Mouse (Mus musculus) intestine, embryonic 14.5 days (tissue): ENCODE measurements around the gene Egln1. TPM values are rescaled to one million over a fixed set of nuclear protein-coding genes. Genes with fewer than 3 reads are reported as not detected.

Experiments used
- ATAC-seq: fragments of 200-750 bp; cut with Nextera tagmentation; replicated peaks from 2 replicates; pipeline ENCODE4 v1.8.0; 2017; ENCODE audit warnings: low read depth, moderate number of reproducible peaks, moderate TSS enrichment, moderate library complexity; ENCODE audit not compliant: low FRiP score, low TSS enrichment
- DNase-seq: peaks from one replicate; pipeline ENCODE4 v3.0.0-alpha.2; 2018; ENCODE audit warnings: low spot score
- H3K27ac ChIP-seq: fragments of 300-500 bp; sonication (generic); 2 replicates; pipeline ENCODE4 v1.5.1; 2014; ENCODE audit warnings: low read depth, mild to moderate bottlenecking, control low read depth
- H3K27me3 ChIP-seq: fragments of 300-500 bp; sonication (generic); replicated peaks from 2 replicates; pipeline ENCODE4 v1.6.1; 2014; ENCODE audit warnings: low read length, control low read depth; ENCODE audit not compliant: control insufficient read depth, insufficient read depth
- H3K36me3 ChIP-seq: fragments of 300-500 bp; sonication (generic); 2 replicates; pipeline ENCODE4 v1.6.1; 2014; ENCODE audit warnings: low read length, control low read depth; ENCODE audit not compliant: control insufficient read depth, insufficient read depth
- H3K4me1 ChIP-seq: fragments of 300-500 bp; sonication (generic); replicated peaks from 2 replicates; pipeline ENCODE4 v1.6.1; 2014; ENCODE audit warnings: low read length, control low read depth, mixed read lengths; ENCODE audit not compliant: control insufficient read depth, insufficient read depth
- H3K4me2 ChIP-seq: fragments of 300-500 bp; sonication (generic); 2 replicates; pipeline ENCODE4 v1.6.1; 2014; ENCODE audit warnings: low read length
- H3K4me3 ChIP-seq: fragments of 300-500 bp; sonication (generic); 2 replicates; pipeline ENCODE4 v1.5.1; 2014; ENCODE audit warnings: low read depth, low read length, control low read depth, mixed read lengths
- H3K9ac ChIP-seq: fragments of 300-500 bp; sonication (generic); 2 replicates; pipeline ENCODE4 v1.6.1; 2014; ENCODE audit warnings: mild to moderate bottlenecking, low read length
- H3K9me3 ChIP-seq: fragments of 300-500 bp; sonication (generic); 2 replicates; pipeline ENCODE4 v1.6.1; 2016; ENCODE audit warnings: low read length, control low read depth; ENCODE audit not compliant: control insufficient read depth
- WGBS: fragments of 180-500 bp; shearing (Covaris S2); extraction: QIAGEN DNeasy Blood & Tissue Kit; methylation state at CpG from one replicate; pipeline ENCODE4 v1.1.7; 2014; 5-methylcytosine and 5-hydroxymethylcytosine counted together
- polyA plus RNA-seq: library from polyadenylated mRNA; unstranded; fragments of >200 nt; fragmentation: Nextera tagmentation; extraction: Ambion mirVana; gene quantifications from 2 replicates; pipeline ENCODE4 v1.2.1, GENCODE M21; 2014

Egln1 gene
- 16.8 and 18.7 TPM in 2 replicates for polyA plus RNA-seq

DNA sequence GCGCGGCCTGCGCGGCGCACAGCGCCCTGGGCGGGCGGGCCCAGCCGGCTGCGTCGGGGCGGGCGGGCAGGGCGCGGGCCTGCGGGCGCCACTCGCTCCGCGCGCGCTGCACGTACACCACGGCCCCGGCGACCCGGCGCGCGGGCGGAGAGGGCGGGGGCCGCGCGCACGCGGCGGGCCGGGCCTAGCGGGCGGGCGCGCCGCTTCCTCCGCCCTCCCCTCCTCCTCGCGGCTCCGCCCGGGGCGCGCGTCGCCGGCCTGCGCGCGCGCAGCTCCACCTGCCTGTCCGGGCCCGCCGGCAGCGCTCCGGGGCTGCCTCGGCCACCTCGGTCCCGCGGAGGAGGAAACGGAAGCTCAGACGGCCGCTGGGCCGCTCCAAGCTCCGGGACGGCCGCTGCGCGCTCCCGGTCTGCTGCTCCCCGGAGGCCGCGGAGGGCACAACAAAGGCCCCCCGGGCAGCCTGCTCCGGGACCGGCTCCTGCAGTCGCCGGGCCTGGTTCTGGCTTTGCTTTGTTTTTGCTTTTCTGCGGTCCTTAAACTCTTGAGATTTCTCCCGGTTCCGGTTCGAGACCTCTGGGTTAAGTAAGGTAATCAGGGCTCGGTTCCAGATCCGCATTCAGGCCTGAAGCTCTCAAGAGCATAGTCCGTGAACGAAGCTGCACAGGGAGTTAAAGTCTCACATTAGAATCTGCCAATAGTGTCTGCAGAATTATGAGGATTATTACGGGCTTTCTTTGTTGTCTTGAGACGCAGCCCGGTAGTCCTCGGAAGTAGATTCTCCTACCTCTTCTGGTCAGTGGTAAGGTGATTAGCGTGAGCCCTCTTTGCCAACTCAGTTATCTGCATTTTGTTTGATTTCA is at the start of gene Egln1:
Egln1 (minus strand) TSS at position 116 of the 860 bp plus-strand sequence.
- no peaks in the 10 kb centered on the region for H3K9me3 ChIP-seq
- no peaks in the 10 kb centered on the region for H3K27me3 ChIP-seq
- DNase-seq (peak; percentile 88), ATAC-seq (peak; percentile 88)
- H3K27ac ChIP-seq, result peak within 1 kb of the TSS; percentile 96
- peak within 1 kb of the TSS; percentile 82 for H3K9ac ChIP-seq
- H3K4me3 ChIP-seq, result peak within 1 kb of the TSS; percentile 94
- WGBS, result under 1% methylated on average over 48 of the region's 98 CpGs
- peaks cover 27% of the 10 kb centered on the region for H3K4me1 ChIP-seq
- H3K4me2 ChIP-seq, result peak within 1 kb of the TSS; percentile 70
- H3K36me3 ChIP-seq, result no peaks in the 10 kb centered on the region; the same call in 1 of the 2 replicates

DNA sequence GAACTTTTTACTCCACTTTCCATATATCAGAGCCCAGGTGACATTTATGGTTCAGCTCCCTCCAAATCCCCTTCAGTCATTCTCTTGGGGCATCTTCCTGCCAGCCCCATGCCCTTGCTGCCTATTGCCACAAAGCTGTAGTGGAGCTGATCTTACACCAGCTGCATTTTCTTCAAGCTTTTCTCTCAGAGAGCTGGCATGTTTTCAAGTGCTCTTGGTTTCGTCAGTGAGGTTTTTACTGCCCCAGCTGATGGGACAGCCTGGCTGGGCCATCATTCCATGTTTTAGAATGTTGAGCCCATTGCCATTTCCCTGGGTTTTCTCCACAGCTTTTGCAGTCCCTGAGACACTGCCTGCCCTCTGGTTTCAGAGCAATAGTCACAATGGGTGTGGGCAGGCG is 46.7 kb upstream of the Egln1 start:
- no peak overlapping the region for H3K9ac ChIP-seq
- ATAC-seq (no peak), DNase-seq (no peak)
- no peak overlapping the region for H3K27ac ChIP-seq
- H3K36me3 ChIP-seq, result no peaks in the 10 kb centered on the region
- 71% methylated on average over 2 of the region's 2 CpGs for WGBS
- peaks cover 7% of the 10 kb centered on the region; the same call in 1 of the 2 replicates for H3K9me3 ChIP-seq
- 0 out of 2 replicates have a peak, but pooled peaks cover 4% of the 10 kb centered on the region for H3K4me1 ChIP-seq
- no peak overlapping the region for H3K4me2 ChIP-seq
- no peaks in the 10 kb centered on the region for H3K27me3 ChIP-seq
- no peak overlapping the region for H3K4me3 ChIP-seq

DNA sequence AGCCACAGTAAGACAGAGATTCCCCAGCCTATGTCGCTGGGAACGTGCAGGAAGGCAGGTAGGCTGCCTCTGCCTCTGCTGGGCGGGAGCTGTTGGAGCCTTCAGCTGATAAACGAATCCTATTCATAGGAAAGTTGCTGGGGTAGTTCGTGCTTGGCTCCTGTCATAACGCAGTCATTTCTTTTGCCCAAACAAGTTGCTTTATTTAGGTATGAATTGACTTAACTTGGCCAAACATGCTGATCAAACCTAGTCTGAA is 42.5 kb upstream of the Egln1 start:
- Histone ChIP-seq H3K36me3 (no peaks in the 10 kb centered on the region), H3K9me3 (no peaks in the 10 kb centered on the region), H3K9ac (0 out of 2 replicates have a peak overlapping the region, but pooled peaks have one; percentile 7), H3K4me1 (0 out of 2 replicates have a peak, but pooled peaks cover 4% of the 10 kb centered on the region), H3K4me2 (peak overlapping the region; percentile 46), H3K27ac (no peak overlapping the region), H3K4me3 (no peak overlapping the region), H3K27me3 (no peaks in the 10 kb centered on the region)
- 28% methylated on average over 6 of the region's 6 CpGs for WGBS
- 0 out of 2 replicates have a peak, but pooled peaks have one; percentile 32 for ATAC-seq
- no peak for DNase-seq

DNA sequence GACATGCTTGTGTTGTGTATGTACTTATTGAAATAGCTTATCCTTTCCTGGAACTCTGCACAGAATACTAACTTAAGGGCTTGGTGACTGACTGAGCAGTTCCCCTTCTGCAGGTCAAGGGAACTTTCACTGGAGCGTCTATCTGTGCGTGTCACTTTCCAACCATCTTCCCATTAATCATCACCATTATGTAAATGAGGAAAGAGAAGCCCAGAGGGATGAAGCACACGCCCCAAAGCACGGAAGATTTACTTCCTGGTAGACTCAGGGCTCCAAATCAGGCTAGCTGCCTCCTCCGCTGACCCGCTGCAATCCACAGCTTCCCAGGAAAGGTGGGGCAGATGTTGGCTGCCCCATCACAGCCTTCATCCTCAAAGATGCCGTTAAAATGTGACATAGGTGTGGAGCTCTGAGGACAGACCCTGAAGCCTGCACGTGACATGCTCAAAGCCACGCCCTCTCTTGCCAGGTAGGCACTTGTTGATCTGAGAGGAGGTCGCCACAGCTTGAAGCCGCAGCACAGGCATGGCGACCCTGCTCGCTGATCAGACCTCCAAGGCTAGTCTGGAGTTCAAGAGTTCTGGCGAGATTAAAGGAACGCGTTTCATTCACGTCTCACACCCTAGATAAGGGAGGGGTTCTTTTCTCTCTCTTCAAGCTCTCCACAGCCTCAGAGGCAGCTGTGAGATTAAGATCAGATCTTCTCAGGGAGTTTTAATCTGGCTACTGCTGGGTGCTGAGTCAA is 42.0 kb upstream of the Egln1 start:
- no peaks in the 10 kb centered on the region for H3K27me3 ChIP-seq
- DNase-seq, result peak; percentile 63
- H3K36me3 ChIP-seq, result no peaks in the 10 kb centered on the region
- 0 out of 2 replicates have a peak, but pooled peaks cover 4% of the 10 kb centered on the region for H3K4me1 ChIP-seq
- H3K9ac ChIP-seq, result 0 out of 2 replicates have a peak overlapping the region, but pooled peaks have one; percentile 7
- peak overlapping the region; percentile 8; the same call in 1 of the 2 replicates for H3K4me3 ChIP-seq
- H3K4me2 ChIP-seq, result peak overlapping the region; percentile 46
- WGBS, result 9% methylated on average over 17 of the region's 17 CpGs
- no peaks in the 10 kb centered on the region for H3K9me3 ChIP-seq
- H3K27ac ChIP-seq, result no peak overlapping the region
- ATAC-seq, result 0 out of 2 replicates have a peak, but pooled peaks have one; percentile 40

DNA sequence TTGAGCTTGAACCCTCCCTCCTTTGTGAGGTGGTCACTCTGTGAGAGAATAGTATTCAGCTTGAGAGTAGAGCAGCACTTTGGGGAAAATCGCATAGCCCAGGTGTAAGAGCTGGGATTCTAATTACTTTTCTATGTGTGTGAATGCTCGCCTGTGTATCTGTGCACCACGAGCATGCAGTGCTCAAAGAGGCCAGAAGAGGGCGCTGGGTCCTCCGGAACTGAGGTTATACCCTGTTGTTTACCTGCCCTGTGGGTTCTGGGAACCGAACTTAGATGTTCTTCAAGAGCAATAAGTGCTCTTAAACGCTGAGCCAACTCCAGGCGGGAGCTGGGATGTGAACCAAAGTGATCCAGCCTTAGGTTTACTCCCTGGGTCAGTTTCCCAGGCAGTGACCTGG is 31.7 kb upstream of the Egln1 start:
- no peaks in the 10 kb centered on the region for H3K36me3 ChIP-seq
- no peaks in the 10 kb centered on the region for H3K4me1 ChIP-seq
- no peak overlapping the region for H3K4me3 ChIP-seq
- no peak overlapping the region for H3K9ac ChIP-seq
- ATAC-seq, result no peak
- no peak overlapping the region for H3K4me2 ChIP-seq
- WGBS, result 84% methylated on average over 8 of the region's 8 CpGs
- DNase-seq, result no peak
- no peak overlapping the region for H3K27ac ChIP-seq
- H3K27me3 ChIP-seq, result no peaks in the 10 kb centered on the region
- 0 out of 2 replicates have a peak, but pooled peaks cover 6% of the 10 kb centered on the region for H3K9me3 ChIP-seq

DNA sequence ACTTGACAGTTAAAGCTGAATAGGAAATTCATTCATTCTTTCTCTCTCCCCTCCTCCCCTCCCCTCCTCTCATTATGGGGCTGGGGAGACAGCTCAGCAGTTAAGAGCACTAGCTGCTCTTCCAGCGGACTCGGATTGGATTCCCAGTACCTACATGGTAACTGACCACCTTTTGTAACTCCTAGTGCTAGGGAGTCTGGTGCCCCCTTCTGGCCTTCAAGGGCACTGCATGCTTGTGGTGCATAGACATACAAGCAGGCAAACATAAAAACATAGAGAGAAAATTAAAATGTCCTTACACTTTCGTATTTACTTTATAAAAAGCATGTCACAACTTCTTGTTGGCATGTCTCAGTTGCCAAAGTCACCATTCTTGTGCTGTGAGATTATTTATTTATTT is 30.9 kb upstream of the Egln1 start:
- Histone ChIP-seq H3K27me3 (no peaks in the 10 kb centered on the region), H3K36me3 (no peaks in the 10 kb centered on the region), H3K4me1 (no peaks in the 10 kb centered on the region), H3K9me3 (0 out of 2 replicates have a peak, but pooled peaks cover 6% of the 10 kb centered on the region), H3K4me2 (no peak overlapping the region), H3K27ac (no peak overlapping the region), H3K4me3 (no peak overlapping the region), H3K9ac (no peak overlapping the region)
- DNase-seq, result no peak
- no peak for ATAC-seq
- 88% methylated on average over 3 of the region's 3 CpGs for WGBS

DNA sequence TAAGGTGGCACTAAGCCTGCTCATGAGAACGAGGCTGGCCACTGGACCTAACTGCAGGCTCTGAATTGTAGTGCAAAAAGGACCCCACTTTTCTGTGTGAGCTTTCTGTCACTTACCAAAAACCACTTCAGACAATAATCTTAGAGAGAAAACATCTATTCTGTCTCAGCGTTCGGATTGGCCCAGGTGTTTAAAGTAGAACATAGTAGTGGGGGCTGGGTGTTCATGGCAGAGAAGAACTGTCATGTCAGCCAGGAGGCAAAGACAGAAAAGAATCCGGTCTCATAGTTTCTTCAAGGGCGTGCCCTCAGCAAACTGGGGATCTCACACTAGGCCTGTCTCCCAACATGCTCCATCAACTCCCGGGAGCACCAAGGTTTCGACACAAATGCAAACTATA is 28.9 kb upstream of the Egln1 start:
- no peaks in the 10 kb centered on the region for H3K27me3 ChIP-seq
- 0 out of 2 replicates have a peak, but pooled peaks cover 6% of the 10 kb centered on the region for H3K9me3 ChIP-seq
- H3K36me3 ChIP-seq, result no peaks in the 10 kb centered on the region
- no peak overlapping the region for H3K27ac ChIP-seq
- H3K4me1 ChIP-seq, result no peaks in the 10 kb centered on the region
- no peak overlapping the region for H3K4me3 ChIP-seq
- no peak overlapping the region for H3K4me2 ChIP-seq
- no peak overlapping the region for H3K9ac ChIP-seq
- DNase-seq, result no peak
- ATAC-seq, result no peak
- WGBS, result 79% methylated on average over 7 of the region's 7 CpGs

DNA sequence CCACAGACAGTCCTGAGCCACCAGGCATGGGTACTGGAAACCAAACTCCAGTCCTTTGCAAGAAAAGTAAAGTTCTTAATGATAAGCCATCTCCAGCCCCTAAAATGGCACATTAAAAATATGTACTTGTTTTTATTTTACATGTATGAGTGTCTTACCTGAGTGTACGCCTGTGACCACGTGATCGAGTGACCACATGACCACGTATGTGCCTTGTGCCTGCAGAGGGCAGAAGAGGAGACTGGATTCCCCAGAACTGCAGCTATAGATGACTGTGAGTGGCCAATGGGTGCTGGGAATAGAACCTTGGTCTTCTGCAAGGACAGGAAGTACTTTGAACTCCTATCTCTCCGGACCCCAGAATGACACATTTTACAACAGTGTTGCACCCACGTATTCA is 27.1 kb upstream of the Egln1 start:
- 0 out of 2 replicates have a peak, but pooled peaks cover 8% of the 10 kb centered on the region for H3K9me3 ChIP-seq
- no peak for ATAC-seq

More for the DNA sequence above, 27.1 kb upstream of the Egln1 start:
- no peak overlapping the region for H3K4me2 ChIP-seq
- DNase-seq, result no peak
- H3K9ac ChIP-seq, result no peak overlapping the region
- no peak overlapping the region for H3K4me3 ChIP-seq
- WGBS, result 92% methylated on average over 6 of the region's 6 CpGs
- H3K36me3 ChIP-seq, result no peaks in the 10 kb centered on the region
- no peak overlapping the region for H3K27ac ChIP-seq
- H3K4me1 ChIP-seq, result no peaks in the 10 kb centered on the region
- no peaks in the 10 kb centered on the region for H3K27me3 ChIP-seq
